Mouse (Mus musculus) kidney, postnatal 25 days (tissue): Measurements from ENCODE around the gene Tbx22.

Experiments used
- DNase-seq, 2 experiments: peaks; one replicate each; pipeline ENCODE4 v3.0.0; 2021; ENCODE audit warnings: mixed read lengths in 2 of 2

Tbx22 gene

GRCm38 (mm10) chrX:107667664-107668063, at the start of gene Tbx22:
Tbx22 (plus strand) TSS chrX:107667964.
- no peak for DNase-seq

GRCm38 (mm10) chrX:107668677-107669076, 913 bp downstream of the Tbx22 start:
- DNase-seq: no peak

GRCm38 (mm10) chrX:107679203-107679602, 11.4 kb downstream of the Tbx22 start:
- DNase-seq: peak in 1 of 2 experiments; percentile 34

GRCm38 (mm10) chrX:107708584-107708983, 40.8 kb downstream of the Tbx22 start:
- no peak for DNase-seq

GRCm38 (mm10) chrX:107723541-107723940, 55.8 kb downstream of the Tbx22 start:
- no peak for DNase-seq
